Mouse (Mus musculus) neural tube, embryonic 14.5 days (tissue): ENCODE results near the gene Dhx29. TPM values are rescaled to one million over a fixed set of nuclear protein-coding genes. Genes with fewer than 3 reads are reported as not detected.
A peak's percentile ranks its signal among the peaks of the same experiment; 100 is the strongest.

Source experiments
- ATAC-seq: fragments of 200-750 bp; cut with Nextera tagmentation; 2 replicates; pipeline ENCODE4 v1.8.0; 2017; ENCODE audit warnings: low read depth, mild to moderate bottlenecking, moderate TSS enrichment, moderate library complexity
- H3K27ac ChIP-seq: fragments of 300-500 bp; sonication (generic); 2 replicates; pipeline ENCODE4 v1.5.1; 2014; ENCODE audit warnings: low read depth, mild to moderate bottlenecking, control low read depth, low read length, moderate library complexity, mixed read lengths
- H3K27me3 ChIP-seq: fragments of 300-500 bp; sonication (generic); 2 replicates; pipeline ENCODE4 v1.6.1; 2014; ENCODE audit warnings: low read length; ENCODE audit not compliant: control insufficient read depth, insufficient read depth
- H3K36me3 ChIP-seq: fragments of 300-500 bp; sonication (generic); 2 replicates; pipeline ENCODE4 v1.6.1; 2014; ENCODE audit warnings: low read length, mixed read lengths; ENCODE audit not compliant: control insufficient read depth, insufficient read depth
- H3K4me1 ChIP-seq: fragments of 300-500 bp; sonication (generic); 2 replicates; pipeline ENCODE4 v1.6.1; 2014; ENCODE audit warnings: low read length; ENCODE audit not compliant: control insufficient read depth, insufficient read depth
- H3K4me2 ChIP-seq: fragments of 300-500 bp; sonication (generic); 2 replicates; pipeline ENCODE4 v1.6.1; 2014; ENCODE audit warnings: mild to moderate bottlenecking, low read depth, low read length, control low read depth
- H3K4me3 ChIP-seq: fragments of 300-500 bp; sonication (generic); 2 replicates; pipeline ENCODE4 v1.5.1; 2014; ENCODE audit warnings: low read depth, low read length, control low read depth, mixed read lengths
- H3K9ac ChIP-seq: fragments of 300-500 bp; sonication (generic); replicated peaks from 2 replicates; pipeline ENCODE4 v1.6.1; 2014; ENCODE audit warnings: low read depth, mild to moderate bottlenecking, control low read depth, low read length, mixed read lengths
- H3K9me3 ChIP-seq: fragments of 300-500 bp; sonication (generic); 2 replicates; pipeline ENCODE4 v1.6.1; 2016; ENCODE audit warnings: low read length; ENCODE audit not compliant: control insufficient read depth
- WGBS: fragments of 180-500 bp; shearing (Covaris S2); extraction: QIAGEN DNeasy Blood & Tissue Kit; methylation state at CpG from one replicate; pipeline ENCODE4 v1.1.7; 2014; 5-methylcytosine and 5-hydroxymethylcytosine counted together
- polyA plus RNA-seq: library from polyadenylated mRNA; unstranded; fragments of >200 nt; fragmentation: Nextera tagmentation; extraction: Ambion mirVana; gene quantifications from 2 replicates; pipeline ENCODE4 v1.2.1, GENCODE M21; 2014

The Dhx29 gene
- polyA plus RNA-seq = 30.0 TPM in 2 replicates

DNA sequence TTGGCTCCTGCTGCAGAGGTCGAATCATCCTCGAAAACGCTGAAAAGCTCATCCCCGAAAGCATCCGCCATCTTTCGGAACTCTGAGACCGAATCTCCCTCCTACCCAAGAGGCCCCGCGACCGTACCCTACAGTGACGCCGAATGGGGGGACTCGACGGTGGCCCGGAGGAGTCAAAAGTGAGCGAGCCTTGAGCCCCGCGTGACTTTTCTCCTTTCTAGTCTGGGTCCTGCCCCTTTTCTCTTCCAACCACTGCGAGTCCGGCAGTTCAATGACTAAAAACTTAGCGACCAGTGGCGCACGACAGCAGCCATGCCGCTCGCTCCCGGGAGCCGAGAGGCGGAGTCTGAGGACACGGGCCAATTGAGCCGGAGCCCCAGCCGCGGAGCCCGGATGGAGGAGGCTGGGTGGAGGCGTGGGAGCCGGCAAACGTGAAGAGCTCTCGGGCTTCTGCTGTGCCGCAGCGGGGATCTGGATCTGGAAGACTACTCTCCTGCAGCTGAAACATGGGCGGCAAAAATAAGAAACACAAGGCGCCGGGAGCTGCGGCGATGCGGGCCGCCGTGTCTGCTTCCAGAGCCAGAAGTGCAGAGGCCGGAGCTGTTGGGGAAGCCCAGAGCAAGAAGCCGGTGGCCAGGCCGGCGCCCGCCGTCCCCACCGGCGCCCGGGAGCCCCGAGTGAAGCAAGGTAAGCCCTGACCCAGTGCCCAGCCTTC is at the start of gene Dhx29, which contains the start of gene Mtrex:
Gene Dhx29, plus strand, starts transcription at position 168 of the 715 bp plus-strand sequence.
Gene Mtrex, minus strand, starts transcription at position 112 of the 715 bp plus-strand sequence.
- H3K4me3 ChIP-seq = peak within 1 kb of the TSS; percentile 81
- peak within 1 kb of the TSS; percentile 70 for H3K9ac ChIP-seq
- H3K4me1 ChIP-seq = peaks cover 18% of the 10 kb centered on the region
- peak within 1 kb of the TSS; percentile 61 for H3K4me2 ChIP-seq
- H3K27ac ChIP-seq = peak within 1 kb of the TSS; percentile 73
- under 1% methylated on average over 57 of the region's 57 CpGs for WGBS
- H3K27me3 ChIP-seq = no peaks in the 10 kb centered on the region; the same call in 1 of the 2 replicates
- peaks cover 7% of the 10 kb centered on the region; the same call in 1 of the 2 replicates for H3K36me3 ChIP-seq
- H3K9me3 ChIP-seq = no peaks in the 10 kb centered on the region
- ATAC-seq = peak; percentile 99

GRCm38 (mm10) chr13:112887234-112887633 is 40.0 kb upstream of the Dhx29 start:
- H3K27me3 ChIP-seq = no peaks in the 10 kb centered on the region
- H3K4me2 ChIP-seq = no peak overlapping the region
- no peaks in the 10 kb centered on the region for H3K4me1 ChIP-seq
- no peak for ATAC-seq
- no peak overlapping the region for H3K27ac ChIP-seq
- no peak overlapping the region for H3K4me3 ChIP-seq
- no peak overlapping the region for H3K9ac ChIP-seq
- peaks cover 49% of the 10 kb centered on the region for H3K36me3 ChIP-seq
- WGBS = 96% methylated on average over 12 of the region's 12 CpGs
- no peaks in the 10 kb centered on the region for H3K9me3 ChIP-seq

DNA sequence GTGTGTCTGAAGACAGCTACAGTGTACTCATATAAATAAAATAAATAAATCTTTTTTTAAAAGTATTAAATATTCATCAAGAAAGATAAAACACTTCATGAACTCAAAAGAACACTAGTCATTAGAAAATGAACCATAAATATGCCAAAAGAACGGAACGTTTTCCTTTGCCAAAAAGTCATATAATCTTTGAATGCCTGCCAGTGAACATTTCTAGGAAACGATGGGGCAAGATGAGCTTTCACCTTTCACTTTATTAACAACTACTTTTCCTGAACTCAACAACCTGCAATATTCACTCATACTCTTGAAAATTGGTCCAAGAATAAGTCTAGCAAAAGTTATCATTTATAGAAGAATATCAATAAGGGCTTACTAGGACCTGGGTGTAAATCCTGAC is 25.1 kb upstream of the Dhx29 start:
- Histone ChIP-seq H3K4me3 (no peak overlapping the region), H3K9me3 (no peaks in the 10 kb centered on the region), H3K9ac (no peak overlapping the region), H3K27me3 (no peaks in the 10 kb centered on the region), H3K4me2 (no peak overlapping the region), H3K36me3 (peaks cover 55% of the 10 kb centered on the region), H3K27ac (no peak overlapping the region), H3K4me1 (no peaks in the 10 kb centered on the region)
- 89% methylated on average over 3 of the region's 3 CpGs for WGBS
- no peak for ATAC-seq

DNA sequence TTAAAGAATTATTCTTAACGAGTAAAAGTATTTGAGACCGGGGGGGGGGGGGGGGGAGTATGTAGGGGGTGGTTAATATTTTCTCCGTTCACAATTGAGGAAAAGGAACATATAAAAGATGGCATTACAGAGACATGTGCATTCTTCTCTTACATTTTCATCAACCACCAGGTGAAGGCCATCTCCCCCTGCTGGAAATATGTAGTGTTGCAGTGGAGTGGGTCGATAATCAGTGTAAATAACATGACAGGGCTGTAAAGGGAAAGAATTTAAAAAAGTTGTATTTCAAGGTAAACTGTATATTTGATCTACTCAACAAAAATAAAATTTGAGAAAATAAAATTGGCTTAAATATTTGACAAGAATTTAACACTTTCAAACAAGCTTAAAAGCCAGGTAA is 17.6 kb upstream of the Dhx29 start:
- Histone ChIP-seq H3K36me3 (peaks cover 36% of the 10 kb centered on the region), H3K4me1 (no peaks in the 10 kb centered on the region), H3K9ac (no peak overlapping the region), H3K4me2 (no peak overlapping the region), H3K4me3 (no peak overlapping the region), H3K27me3 (no peaks in the 10 kb centered on the region), H3K9me3 (no peaks in the 10 kb centered on the region), H3K27ac (no peak overlapping the region)
- no peak for ATAC-seq
- WGBS = 78% methylated on average over 4 of the region's 4 CpGs

DNA sequence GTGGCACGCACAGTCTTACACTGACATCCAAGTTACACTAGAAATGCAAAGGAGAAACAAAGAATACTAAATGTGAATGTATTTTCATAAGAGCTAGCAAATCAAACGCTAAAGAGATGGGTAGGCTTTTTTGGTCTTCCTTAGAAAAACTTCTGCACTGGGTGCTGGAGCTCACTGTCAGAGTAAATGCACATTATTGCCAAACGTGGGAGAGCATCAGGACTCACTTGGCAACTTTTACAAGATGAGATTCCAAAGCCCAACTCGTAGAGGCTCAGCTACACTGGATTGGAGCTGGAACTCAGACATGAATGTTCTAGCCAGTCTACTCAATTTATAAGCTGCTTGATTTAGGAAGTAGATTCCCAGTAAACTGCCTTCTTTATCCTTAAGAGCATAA is 16.8 kb upstream of the Dhx29 start:
- H3K4me3 ChIP-seq = no peak overlapping the region
- ATAC-seq = no peak
- 91% methylated on average over 4 of the region's 4 CpGs for WGBS
- no peak overlapping the region for H3K27ac ChIP-seq
- no peak overlapping the region for H3K4me2 ChIP-seq
- H3K4me1 ChIP-seq = no peaks in the 10 kb centered on the region
- no peaks in the 10 kb centered on the region for H3K9me3 ChIP-seq
- peaks cover 31% of the 10 kb centered on the region for H3K36me3 ChIP-seq
- no peak overlapping the region for H3K9ac ChIP-seq
- H3K27me3 ChIP-seq = no peaks in the 10 kb centered on the region

GRCm38 (mm10) chr13:112919141-112919865 is 8.0 kb upstream of the Dhx29 start:
- Histone ChIP-seq H3K27me3 (no peaks in the 10 kb centered on the region), H3K9ac (no peak overlapping the region), H3K27ac (no peak overlapping the region), H3K9me3 (no peaks in the 10 kb centered on the region), H3K36me3 (peaks cover 33% of the 10 kb centered on the region), H3K4me3 (no peak overlapping the region), H3K4me2 (no peak overlapping the region), H3K4me1 (no peaks in the 10 kb centered on the region)
- ATAC-seq = no peak
- 79% methylated on average over 4 of the region's 4 CpGs for WGBS

- Histone ChIP-seq H3K4me1 (peaks cover 6% of the 10 kb centered on the region), H3K27ac (no peak overlapping the region), H3K27me3 (no peaks in the 10 kb centered on the region), H3K9ac (no peak overlapping the region), H3K36me3 (peaks cover 30% of the 10 kb centered on the region), H3K4me3 (no peak overlapping the region), H3K4me2 (no peak overlapping the region), H3K9me3 (no peaks in the 10 kb centered on the region)
- no peak for ATAC-seq
- WGBS = 94% methylated on average over 3 of the region's 3 CpGs
These were observed 6.3 kb upstream of the Dhx29 start for GRCm38 (mm10) chr13:112920906-112921305.

- Histone ChIP-seq H3K9ac (no peak overlapping the region), H3K9me3 (no peaks in the 10 kb centered on the region), H3K36me3 (0 out of 2 replicates have a peak, but pooled peaks cover 4% of the 10 kb centered on the region), H3K27ac (no peak overlapping the region), H3K4me2 (no peak overlapping the region), H3K4me3 (no peak overlapping the region), H3K27me3 (no peaks in the 10 kb centered on the region; the same call in 1 of the 2 replicates), H3K4me1 (peaks cover 18% of the 10 kb centered on the region)
- no peak for ATAC-seq
- 75% methylated on average over 6 of the region's 6 CpGs for WGBS
These were observed 2.0 kb upstream of the Dhx29 start for GRCm38 (mm10) chr13:112925266-112925665.

- no peaks in the 10 kb centered on the region for H3K9me3 ChIP-seq
- 0 out of 2 replicates have a peak, but pooled peaks cover 5% of the 10 kb centered on the region for H3K36me3 ChIP-seq
- no peak overlapping the region; the same call in 1 of the 2 replicates for H3K9ac ChIP-seq
- H3K27me3 ChIP-seq = no peaks in the 10 kb centered on the region; the same call in 1 of the 2 replicates
- no peak overlapping the region for H3K27ac ChIP-seq
- peaks cover 18% of the 10 kb centered on the region for H3K4me1 ChIP-seq
- ATAC-seq = no peak
- H3K4me3 ChIP-seq = peak overlapping the region; percentile 81
- H3K4me2 ChIP-seq = peak overlapping the region; percentile 52
- 83% methylated on average over 4 of the region's 4 CpGs for WGBS
These were observed 1.3 kb upstream of the Dhx29 start for GRCm38 (mm10) chr13:112925976-112926375.
